7 mouse cellular contexts compared by ENCODE assay signal in genomic region chr3:88191820-88192616, GRCm38 (mm10). TPM values are rescaled to one million over a fixed set of nuclear protein-coding genes. Genes with fewer than 3 reads are reported as not detected.
DNase-seq lines count a peak whose midpoint lies in the region; ATAC-seq and TF ChIP-seq lines count a peak whose summit lies in the region.

No protein-coding gene starts in this region.

- H3K9me3 ChIP-seq in embryonic facial prominence, embryonic 11.5 days (replicated peaks; ENCODE audit: control insufficient read depth, low read length), result no peaks in the 10 kb centered on the region

- H3K27ac ChIP-seq in spleen, adult 2 months (ENCODE audit: insufficient read depth, low read length), result no peak overlapping the region
- H3K27ac ChIP-seq in bone marrow, adult 2 months (ENCODE audit: control insufficient read depth, insufficient read depth, low read depth, low read length, poor library complexity), result no peak overlapping the region
- H3K27ac ChIP-seq in embryonic facial prominence, embryonic 11.5 days (replicated peaks; ENCODE audit: low read depth, low read length), result no peak overlapping the region

- no peak; the same call in 1 of the 2 replicates for ATAC-seq in embryonic facial prominence, embryonic 11.5 days (replicated peaks; ENCODE audit: insufficient number of reproducible peaks, low FRiP score, low TSS enrichment, low read depth)

- H3K9ac ChIP-seq in embryonic facial prominence, embryonic 11.5 days (replicated peaks; ENCODE audit: low read length), result no peak overlapping the region

- no peak for TF ChIP-seq POLR2A in spleen, adult 2 months (IDR thresholded peaks at IDR 0.05; ENCODE audit: low read depth, low read length)
- TF ChIP-seq POLR2A in bone marrow, adult 2 months (IDR thresholded peaks at IDR 0.05; ENCODE audit: borderline replicate concordance, control insufficient read depth, low read depth, low read length), result no peak

- H3K4me2 ChIP-seq in embryonic facial prominence, embryonic 11.5 days (ENCODE audit: low read depth, low read length), result no peak overlapping the region

- WGBS in spleen, adult 2 months, result 42% methylated on average over 9 of the region's 9 CpGs
- 39% methylated on average over 9 of the region's 9 CpGs for WGBS in bone marrow, adult 2 months
- WGBS in embryonic facial prominence, embryonic 11.5 days, result 29% methylated on average over 9 of the region's 9 CpGs

- no peaks in the 10 kb centered on the region for H3K36me3 ChIP-seq in spleen, adult 2 months (ENCODE audit: control insufficient read depth, insufficient read depth, low read length)
- no peaks in the 10 kb centered on the region for H3K36me3 ChIP-seq in embryonic facial prominence, embryonic 11.5 days (replicated peaks; ENCODE audit: control insufficient read depth, insufficient read depth, low read depth, low read length)

- H3K27me3 ChIP-seq in spleen, adult 2 months (ENCODE audit: control insufficient read depth, insufficient read depth, low read length), result peaks cover under 1% of the 10 kb centered on the region; the same call in 1 of the 2 replicates
- peaks cover 21% of the 10 kb centered on the region for H3K27me3 ChIP-seq in embryonic facial prominence, embryonic 11.5 days (ENCODE audit: control insufficient read depth, insufficient read depth, low read length)

- intact Hi-C loops in heart, postnatal 25 days (cut with DNase I), result loop anchor here (1.0 kb wide), 1 partner anchor 50 kb away; no protein-coding TSS in a partner anchor

- no peak overlapping the region for H3K4me3 ChIP-seq in spleen, adult 2 months (ENCODE audit: extremely low read depth, insufficient read depth, insufficient read length)
- no peak overlapping the region for H3K4me3 ChIP-seq in bone marrow, adult 2 months (replicated peaks; ENCODE audit: control insufficient read depth, low read depth, low read length)
- no peak overlapping the region for H3K4me3 ChIP-seq in embryonic facial prominence, embryonic 11.5 days (ENCODE audit: low read depth, low read length)

- peak in 1 of 2 experiments; percentile 22 for DNase-seq in spleen, adult 2 months (ENCODE audit: low read depth in 1 of 2, low spot score in 2 of 2)
- DNase-seq in spleen, postnatal 36 days (ENCODE audit: low spot score in 2 of 2), result no peak
- peak; percentile 81 for DNase-seq in embryonic facial prominence, embryonic 11.5 days (ENCODE audit: low spot score)
- DNase-seq in kidney, postnatal 10 days, result peak; percentile 58
- peak; percentile 64 for DNase-seq in naive thymus-derived CD4-positive, alpha-beta T cell, adult 2 months (ENCODE audit: low read depth)
- no peak for DNase-seq in heart, postnatal 25 days (ENCODE audit: low spot score)

- H3K4me1 ChIP-seq in spleen, adult 2 months (ENCODE audit: control insufficient read depth, insufficient read depth, insufficient read length), result peaks cover 4% of the 10 kb centered on the region; the same call in 1 of the 2 replicates
- H3K4me1 ChIP-seq in bone marrow, adult 2 months (ENCODE audit: control insufficient read depth, insufficient read depth, low read length), result no peaks in the 10 kb centered on the region; the same call in 1 of the 2 replicates
- H3K4me1 ChIP-seq in embryonic facial prominence, embryonic 11.5 days (ENCODE audit: control insufficient read depth, insufficient read depth, low read length), result no peaks in the 10 kb centered on the region

- peak; percentile 30; the same call in 1 of the 2 replicates for TF ChIP-seq CTCF in spleen, adult 2 months (IDR thresholded peaks at IDR 0.05; ENCODE audit: extremely low read depth, insufficient read depth, insufficient read length, insufficient replicate concordance)
- peak; percentile 56; the same call in 1 of the 2 replicates for TF ChIP-seq CTCF in bone marrow, adult 2 months (IDR thresholded peaks at IDR 0.05; ENCODE audit: control insufficient read depth, insufficient read depth, low read length)

RNA-seq across cellular contexts. Expression of gene Mef2d, which starts 49.8 kb away (rescaled TPM):
- polyA plus RNA-seq in spleen, adult 2 months (2012; rRNA removed), result 119 and 142 TPM in 2 replicates
- 39.7 and 64.7 TPM in 2 replicates for polyA plus RNA-seq in bone marrow, adult 2 months (2011; ENCODE audit: insufficient read depth, insufficient read length, low replicate concordance, missing spikeins)
- 11.5 and 12.5 TPM in 2 replicates for polyA plus RNA-seq in embryonic facial prominence, embryonic 11.5 days (2014; fragmentation: Nextera tagmentation; extraction: Ambion mirVana)
- total RNA-seq in heart, postnatal 25 days (2021), result 100 to 1,000 TPM; 111 to 122 TPM

Comparison
In these comparisons a context has a peak if more than half of its experiments do, and no peak if none do; other contexts are left out.
1. DNase-seq: peak in embryonic facial prominence, embryonic 11.5 days (single experiment), kidney, postnatal 10 days (single experiment) and naive thymus-derived CD4-positive, alpha-beta T cell, adult 2 months (single experiment); none in spleen, postnatal 36 days (0 of 2) and heart, postnatal 25 days (single experiment).